In genomic region chr1:180775849-180776493, GRCm38 (mm10) we compare ENCODE assay signal across 13 mouse cellular contexts. TPM values are rescaled to one million over a fixed set of nuclear protein-coding genes. Genes with fewer than 3 reads are reported as not detected.
A peak's percentile ranks its signal among the peaks of the same experiment; 100 is the strongest.
DNase-seq lines count a peak whose midpoint lies in the region; ATAC-seq and TF ChIP-seq lines count a peak whose summit lies in the region.
"Had no signal": no experiment of that assay in that cellular context is flagged by ENCODE, and none has a peak within 500 bp of the region (broad histone marks: within the 10 kb centered on the region; RNA-seq: fewer than 3 reads in every experiment).

No protein-coding gene starts in this region.

- H3K79me2 ChIP-seq in CH12.LX (replicated peaks; ENCODE audit: control insufficient read depth, extremely low read depth, insufficient read depth, poor library complexity, severe bottlenecking) (no peaks in the 10 kb centered on the region), macrophage (ENCODE audit: inconsistent target) (no peaks in the 10 kb centered on the region)

- 0 out of 2 replicates have a peak overlapping the region, but pooled peaks have one; percentile 44 for H3K27ac ChIP-seq in forebrain, embryonic 14.5 days (ENCODE audit: low read depth, low read length)
- H3K27ac ChIP-seq in forebrain, embryonic 13.5 days = no peak overlapping the region
- peak overlapping the region; percentile 41; the same call in 1 of the 2 replicates for H3K27ac ChIP-seq in kidney, embryonic 15.5 days
- H3K27ac ChIP-seq in CH12.LX (ENCODE audit: insufficient read depth, low read depth) (no peak overlapping the region), macrophage (peak overlapping the region; percentile 24; the same call in 1 of the 2 replicates)
- H3K27ac ChIP-seq: hindbrain, embryonic 15.5 days had no signal

- TF ChIP-seq POLR2A in CH12.LX (IDR thresholded peaks at IDR 0.05; ENCODE audit: low read depth, low read length) = no peak

- H3K36me3 ChIP-seq in forebrain, embryonic 14.5 days (ENCODE audit: control insufficient read depth, insufficient read depth, low read length) = no peaks in the 10 kb centered on the region
- no peaks in the 10 kb centered on the region for H3K36me3 ChIP-seq in forebrain, embryonic 13.5 days (ENCODE audit: poor library complexity, severe bottlenecking)
- H3K36me3 ChIP-seq in kidney, embryonic 15.5 days = no peaks in the 10 kb centered on the region
- H3K36me3 ChIP-seq in CH12.LX (replicated peaks in 1 of 2; ENCODE audit: control insufficient read depth in 1 of 2, insufficient read depth in 1 of 2, low read length in 1 of 2) (no peaks in the 10 kb centered on the region), macrophage (ENCODE audit: inconsistent target) (no peaks in the 10 kb centered on the region)
- H3K36me3 ChIP-seq: hindbrain, embryonic 15.5 days had no signal

- dilution Hi-C loops in CH12.LX (cut with MboI; ENCODE audit: extremely low pct_ligation_motif_present, extremely low pct_unique_long_range_greater_than_20kb, low sequenced_read_pairs) = no loop called here

- no peak for TF ChIP-seq CTCF in CH12.LX (conservative IDR thresholded peaks at IDR 0.05 in 1 of 2, IDR thresholded peaks at IDR 0.05 in 1 of 2; ENCODE audit: low read depth in 2 of 2, low read length in 2 of 2)

- H3K4me2 ChIP-seq in forebrain, embryonic 14.5 days (ENCODE audit: low read length) = no peak overlapping the region
- H3K4me2 ChIP-seq in forebrain, embryonic 13.5 days = no peak overlapping the region
- H3K4me2 ChIP-seq in kidney, embryonic 15.5 days = no peak overlapping the region
- H3K4me2 ChIP-seq in CH12.LX (ENCODE audit: insufficient read depth, low read depth, poor library complexity, severe bottlenecking) = no peak overlapping the region
- H3K4me2 ChIP-seq: hindbrain, embryonic 15.5 days had no signal

- H3K27me3 ChIP-seq in forebrain, embryonic 14.5 days (replicated peaks; ENCODE audit: control insufficient read depth, insufficient read depth, low read length) = no peaks in the 10 kb centered on the region
- H3K27me3 ChIP-seq in forebrain, embryonic 13.5 days = 0 out of 2 replicates have a peak, but pooled peaks cover 3% of the 10 kb centered on the region
- no peaks in the 10 kb centered on the region for H3K27me3 ChIP-seq in kidney, embryonic 15.5 days
- H3K27me3 ChIP-seq in CH12.LX (replicated peaks) = no peaks in the 10 kb centered on the region
- H3K27me3 ChIP-seq: hindbrain, embryonic 15.5 days; Patski had no signal

- no peak for TF ChIP-seq EP300 in CH12.LX (IDR thresholded peaks at IDR 0.05; ENCODE audit: low read length)

- H3K4me3 ChIP-seq in forebrain, embryonic 14.5 days (ENCODE audit: low read depth, low read length) = no peak overlapping the region
- no peak overlapping the region for H3K4me3 ChIP-seq in forebrain, embryonic 13.5 days
- no peak overlapping the region for H3K4me3 ChIP-seq in kidney, embryonic 15.5 days (replicated peaks)
- H3K4me3 ChIP-seq in CH12.LX (replicated peaks in 1 of 3; ENCODE audit: low read depth in 2 of 3, low read length in 2 of 3, poor library complexity in 1 of 3) (no peak overlapping the region), macrophage (ENCODE audit: inconsistent target) (no peak overlapping the region)
- H3K4me3 ChIP-seq: hindbrain, embryonic 15.5 days had no signal

- no peak for TF ChIP-seq RAD21 in CH12.LX (IDR thresholded peaks at IDR 0.05; ENCODE audit: low read depth, low read length)

- no peak for ATAC-seq in forebrain, embryonic 14.5 days
- no peak for ATAC-seq in forebrain, embryonic 13.5 days
- ATAC-seq in kidney, embryonic 15.5 days (replicated peaks; ENCODE audit: low FRiP score) = no peak
- ATAC-seq: forebrain, postnatal 0 days; Patski had no signal

- no peak for DNase-seq in forebrain, embryonic 14.5 days (ENCODE audit: low spot score)
- no peak for DNase-seq in kidney, adult 11 months
- no peak for DNase-seq in CH12.LX (ENCODE audit: extremely low read depth)
- no peak for DNase-seq in adrenal gland, postnatal 25 days
- no peak for DNase-seq in urinary bladder, postnatal 4 days (ENCODE audit: low spot score in 2 of 2)
- DNase-seq: cerebellum, postnatal 36 days; forebrain, postnatal 0 days; lung, adult 2 months had no signal

- H3K9me3 ChIP-seq in forebrain, embryonic 14.5 days (replicated peaks; ENCODE audit: control insufficient read depth, low read length) = no peaks in the 10 kb centered on the region
- H3K9me3 ChIP-seq in forebrain, embryonic 13.5 days (replicated peaks) = 0 out of 2 replicates have a peak, but pooled peaks cover 5% of the 10 kb centered on the region
- no peaks in the 10 kb centered on the region for H3K9me3 ChIP-seq in kidney, embryonic 15.5 days (replicated peaks)
- peaks cover 31% of the 10 kb centered on the region for H3K9me3 ChIP-seq in CH12.LX (replicated peaks; ENCODE audit: low read length)
- H3K9me3 ChIP-seq: hindbrain, embryonic 15.5 days had no signal

- WGBS in forebrain, embryonic 14.5 days = 42% methylated on average over 6 of the region's 6 CpGs
- WGBS in forebrain, embryonic 13.5 days = 48% methylated on average over 6 of the region's 6 CpGs
- 56% methylated on average over 6 of the region's 6 CpGs for WGBS in kidney, embryonic 15.5 days
- 73% methylated on average over 6 of the region's 6 CpGs for WGBS in macrophage (ENCODE audit: missing documents)

- in situ Hi-C loops in CH12.LX (cut with MboI; ENCODE audit: low pct_ligation_motif_present, low pct_unique_long_range_greater_than_20kb, low sequenced_read_pairs) = no loop called here

- peaks cover 8% of the 10 kb centered on the region; the same call in 1 of the 2 replicates for H3K4me1 ChIP-seq in forebrain, embryonic 14.5 days (ENCODE audit: control insufficient read depth, insufficient read depth, low read length)
- H3K4me1 ChIP-seq in forebrain, embryonic 13.5 days = peaks cover 22% of the 10 kb centered on the region
- H3K4me1 ChIP-seq in kidney, embryonic 15.5 days = peaks cover 48% of the 10 kb centered on the region
- H3K4me1 ChIP-seq in CH12.LX (ENCODE audit: control insufficient read depth in 1 of 2, insufficient read depth in 2 of 2) = peaks cover 11 to 15% of the 10 kb centered on the region in 2 experiments

- no peak overlapping the region for H3K9ac ChIP-seq in forebrain, embryonic 14.5 days (ENCODE audit: low read length)
- no peak overlapping the region for H3K9ac ChIP-seq in forebrain, embryonic 13.5 days
- H3K9ac ChIP-seq in kidney, embryonic 15.5 days = 0 out of 2 replicates have a peak overlapping the region, but pooled peaks have one; percentile 16
- H3K9ac ChIP-seq in CH12.LX (ENCODE audit: insufficient read depth, low read depth) = no peak overlapping the region
- H3K9ac ChIP-seq: forebrain, postnatal 0 days; hindbrain, embryonic 15.5 days had no signal

TF ChIP-seq in CH12.LX, 34 proteins besides CTCF, POLR2A, EP300 and RAD21:
- TF ChIP-seq CHD1 (IDR thresholded peaks at IDR 0.05; ENCODE audit: low read depth, low read length) (no peak), BHLHE40 (IDR thresholded peaks at IDR 0.05; ENCODE audit: low read depth, low read length) (no peak), ZC3H11A (IDR thresholded peaks at IDR 0.05; ENCODE audit: low read depth, low read length) (no peak), TCF12 (IDR thresholded peaks at IDR 0.05; ENCODE audit: low read depth, low read length) (no peak), E2F4 (IDR thresholded peaks at IDR 0.05; ENCODE audit: insufficient replicate concordance, low read depth, low read length) (no peak), HCFC1 (IDR thresholded peaks at IDR 0.05; ENCODE audit: low read depth, low read length) (no peak), MEF2A (IDR thresholded peaks at IDR 0.05; ENCODE audit: borderline replicate concordance, low read depth, low read length) (peak; percentile 60; the same call in 1 of the 2 replicates), ZNF384 (IDR thresholded peaks at IDR 0.05; ENCODE audit: low read depth, low read length) (peak; percentile 74), POLR2AphosphoS2 (IDR thresholded peaks at IDR 0.05; ENCODE audit: low read depth, low read length) (no peak), JUND (conservative IDR thresholded peaks at IDR 0.05; ENCODE audit: low read depth, low read length) (no peak), MAFK (IDR thresholded peaks at IDR 0.05; ENCODE audit: insufficient replicate concordance, low read length) (no peak), MYC (IDR thresholded peaks at IDR 0.05; ENCODE audit: low read depth, low read length) (no peak)

RNA-seq across cellular contexts. Expression of gene H3f3a, which starts 37.8 kb away (rescaled TPM):
- 4,992 and 5,015 TPM in 2 replicates for polyA plus RNA-seq in forebrain, embryonic 14.5 days (2014; fragmentation: Nextera tagmentation; extraction: Ambion mirVana)
- 4,035 and 4,414 TPM in 2 replicates for polyA plus RNA-seq in forebrain, embryonic 13.5 days (2015; fragmentation: Nextera tagmentation; extraction: Ambion mirVana)
- 2,677 and 2,753 TPM in 2 replicates for polyA plus RNA-seq in kidney, embryonic 15.5 days (2015; fragmentation: Nextera tagmentation; extraction: Ambion mirVana)
- total RNA-seq in CH12.LX (2012; rRNA removed) (571 and 590 TPM in 2 replicates), CH12.LX (2014; rRNA removed) (1,420 and 1,540 TPM in 2 replicates)
- polyA plus RNA-seq in CH12.LX (2012; ENCODE audit: insufficient read length, low read depth) (629 and 715 TPM in 2 replicates), macrophage (2018) (677 to 1,075 TPM (median 721 TPM) in 3 replicates)
- total RNA-seq in macrophage (2018; cell fraction: chromatin; rRNA removed) = 100 to 1,000 TPM in 9 of 26 experiments, 10 to 100 TPM in 17; 24.0 to 166 (median 85.8) TPM
- 1,000 to 10,000 TPM in 1 of 26 experiments, 100 to 1,000 TPM in 25; 716 to 1,086 (median 853) TPM for total RNA-seq in macrophage (2018; cell fraction: cytosol; rRNA removed)
- total RNA-seq in macrophage (2018; cell fraction: nucleus; rRNA removed) = 100 to 1,000 TPM in 23 of 26 experiments, 10 to 100 TPM in 3; 59.1 to 236 (median 165) TPM
- total RNA-seq in adrenal gland, postnatal 25 days (2021) = 739 and 836 TPM in 2 replicates

RNA-seq across cellular contexts. Expression of gene Acbd3, which starts 50.1 kb away (rescaled TPM):
- 17.2 and 18.1 TPM in 2 replicates for polyA plus RNA-seq in forebrain, embryonic 14.5 days (2014; fragmentation: Nextera tagmentation; extraction: Ambion mirVana)
- 19.0 and 19.3 TPM in 2 replicates for polyA plus RNA-seq in forebrain, embryonic 13.5 days (2015; fragmentation: Nextera tagmentation; extraction: Ambion mirVana)
- polyA plus RNA-seq in kidney, embryonic 15.5 days (2015; fragmentation: Nextera tagmentation; extraction: Ambion mirVana) = 22.1 and 24.2 TPM in 2 replicates
- total RNA-seq in CH12.LX (2012; rRNA removed) (14.5 and 17.5 TPM in 2 replicates), CH12.LX (2014; rRNA removed) (22.1 and 23.5 TPM in 2 replicates)
- polyA plus RNA-seq in CH12.LX (2012; ENCODE audit: insufficient read length, low read depth) (22.4 and 24.2 TPM in 2 replicates), macrophage (2018) (37.0 to 52.8 TPM (median 46.2 TPM) in 3 replicates)
- 100 to 1,000 TPM in 12 of 26 experiments, 10 to 100 TPM in 14; 51.4 to 260 (median 95.3) TPM for total RNA-seq in macrophage (2018; cell fraction: chromatin; rRNA removed)
- 100 to 1,000 TPM in 2 of 26 experiments, 10 to 100 TPM in 24; 54.5 to 110 (median 59.8) TPM for total RNA-seq in macrophage (2018; cell fraction: cytosol; rRNA removed)
- 100 to 1,000 TPM in 10 of 26 experiments, 10 to 100 TPM in 16; 53.2 to 195 (median 88.9) TPM for total RNA-seq in macrophage (2018; cell fraction: nucleus; rRNA removed)
- 45.5 and 48.8 TPM in 2 replicates for total RNA-seq in adrenal gland, postnatal 25 days (2021)

Comparison
In these comparisons a context has a peak if more than half of its experiments do, and no peak if none do; other contexts are left out.
1. H3K27ac ChIP-seq: peak in forebrain, embryonic 14.5 days (single experiment), kidney, embryonic 15.5 days (single experiment) and macrophage (single experiment); none in forebrain, embryonic 13.5 days (single experiment) and CH12.LX (single experiment).